Mouse (Mus musculus) left cerebral cortex, adult 2 months (tissue): ENCODE results near the gene Actn1. TPM values are rescaled to one million over a fixed set of nuclear protein-coding genes. Genes with fewer than 3 reads are reported as not detected.
A peak's percentile ranks its signal among the peaks of the same experiment; 100 is the strongest.
"Not testable (repeated sequence)": the region's sequence is repeated elsewhere in the genome, so short reads cannot be mapped to it uniquely, and the experiment has no call there.

Source experiments
- DNase-seq, 2 experiments: peaks; one replicate each; pipeline ENCODE4 v3.0.0; 2021 to 2022; ENCODE audit warnings: low spot score in 2 of 2, mixed read lengths in 1 of 2; ENCODE audit errors: extremely low spot score in 1 of 2
- H3K27ac ChIP-seq: fragments of 200-600 bp; 2 replicates; pipeline ENCODE4 v1.8.1; 2022
- H3K4me3 ChIP-seq: fragments of 200-600 bp; 2 replicates; pipeline ENCODE4 v1.8.1; 2022
- CTCF ChIP-seq: fragments of 200-600 bp; IDR thresholded peaks from 2 replicates; pipeline ENCODE4 v1.8.1; 2022; ENCODE audit warnings: antibody characterized with exemption, mild to moderate bottlenecking, moderate library complexity
- intact Hi-C: fragments of 180-260 bp; cut with DNase I; formaldehyde crosslinking; loops from one replicate; pipeline ENCODE4 v1.15.1; 2025
- long read RNA-seq, 2 experiments: library from polyadenylated mRNA; stranded (forward); transcript quantifications; one replicate each; pipeline ENCODE4 v2.0.0; 2021; ENCODE audit warnings: borderline mapping rate in 2 of 2
- total RNA-seq, 2 experiments: library from RNA; stranded (reverse); gene quantifications; 2 replicates each; pipeline ENCODE4 v1.2.3; 2021

The Actn1 gene
- total RNA-seq: 100 to 1,000 TPM; 125 to 130 TPM
- long read RNA-seq, experiment 1, transcript Actn1-202 (21 exons, 2,664 nt): major isoform, 9 of 35 reads
- long read RNA-seq, experiment 1, partial matches to known transcripts: 4 of 35 reads
- long read RNA-seq, experiment 1, other reads (novel, unspliced or antisense): 22 of 35 reads
- long read RNA-seq, experiment 2, transcript Actn1-202 (21 exons, 2,664 nt): major isoform, 8 of 38 reads
- long read RNA-seq, experiment 2, partial matches to known transcripts: 5 of 38 reads
- long read RNA-seq, experiment 2, other reads (novel, unspliced or antisense): 22 of 38 reads

GRCm38 (mm10) chr12:80260056-80260743 lies at the start of gene Actn1:
Gene Actn1 (minus strand): TSS chr12:80260371.
- H3K4me3 ChIP-seq: peak within 1 kb of the TSS; percentile 84
- H3K27ac ChIP-seq: peak within 1 kb of the TSS; percentile 87
- TF ChIP-seq CTCF: no peak; the same call in none of the 2 replicates
- intact Hi-C loops: no loop called here
- DNase-seq: peak; percentile 90 to 92

DNA sequence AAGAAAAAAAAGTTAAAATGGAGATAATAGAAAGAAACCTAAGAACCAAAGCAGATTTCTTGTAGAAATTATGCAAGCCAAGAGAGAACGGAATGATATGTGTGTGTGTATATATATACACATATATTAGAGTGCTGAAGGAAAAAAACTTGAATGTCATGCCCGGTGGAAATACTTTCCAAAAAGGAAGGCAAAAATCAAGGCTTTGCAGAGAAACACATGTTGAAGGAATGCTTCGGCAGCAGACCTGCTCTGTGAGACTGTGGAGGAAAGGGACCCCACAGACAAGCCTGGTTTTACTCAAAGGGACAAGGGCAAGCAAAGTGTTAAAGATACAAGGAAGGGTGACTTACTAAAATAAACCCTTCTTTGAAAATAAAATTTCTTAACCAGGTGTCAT lies 47.4 kb upstream of the Actn1 start:
- intact Hi-C loops: no loop called here
- DNase-seq: no peak
- Histone ChIP-seq H3K27ac (no peak overlapping the region), H3K4me3 (no peak overlapping the region)
- no peak for TF ChIP-seq CTCF

DNA sequence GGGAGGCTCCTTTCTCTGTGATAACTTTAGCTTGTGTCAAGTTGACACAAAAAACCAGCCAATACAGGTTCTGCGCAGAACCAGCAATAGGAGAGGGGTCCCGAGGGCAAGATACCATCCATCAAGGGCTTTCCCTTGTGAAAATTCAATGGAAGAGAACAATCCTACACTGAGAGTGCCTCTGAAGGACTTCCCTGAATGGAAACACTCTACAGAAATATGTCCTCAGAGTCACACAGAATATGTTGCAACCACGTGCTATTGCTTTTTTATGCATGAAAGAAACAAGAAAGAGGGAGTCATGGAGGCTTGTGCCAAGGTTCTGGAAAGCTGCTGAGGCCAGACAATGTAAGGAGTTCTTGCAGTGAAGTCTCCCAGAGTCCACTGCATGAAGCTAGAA lies 44.3 kb upstream of the Actn1 start:
- Histone ChIP-seq H3K27ac (no peak overlapping the region), H3K4me3 (no peak overlapping the region)
- intact Hi-C loops: no loop called here
- TF ChIP-seq CTCF: no peak
- DNase-seq: no peak

GRCm38 (mm10) chr12:80300833-80301456 lies 40.8 kb upstream of the Actn1 start:
- H3K27ac ChIP-seq: no peak overlapping the region
- peak in 1 of 2 experiments; percentile 18 for DNase-seq
- intact Hi-C loops: no loop called here
- H3K4me3 ChIP-seq: no peak overlapping the region
- no peak for TF ChIP-seq CTCF

GRCm38 (mm10) chr12:80298714-80299113 lies 38.5 kb upstream of the Actn1 start:
- no peak for TF ChIP-seq CTCF
- intact Hi-C loops: no loop called here
- no peak for DNase-seq
- Histone ChIP-seq H3K4me3 (no peak overlapping the region), H3K27ac (no peak overlapping the region)

GRCm38 (mm10) chr12:80291895-80292435 lies 31.8 kb upstream of the Actn1 start:
- DNase-seq: no peak
- Histone ChIP-seq H3K27ac (no peak overlapping the region), H3K4me3 (no peak overlapping the region)
- TF ChIP-seq CTCF: no peak
- intact Hi-C loops: no loop called here

GRCm38 (mm10) chr12:80290964-80291363 lies 30.8 kb upstream of the Actn1 start:
- intact Hi-C loops: no loop called here
- DNase-seq: peak in 1 of 2 experiments; percentile 14
- no peak for TF ChIP-seq CTCF
- Histone ChIP-seq H3K27ac (no peak overlapping the region), H3K4me3 (no peak overlapping the region)

GRCm38 (mm10) chr12:80290483-80290882 lies 30.3 kb upstream of the Actn1 start:
- no peak for DNase-seq
- Histone ChIP-seq H3K27ac (no peak overlapping the region), H3K4me3 (no peak overlapping the region)
- intact Hi-C loops: no loop called here
- TF ChIP-seq CTCF: no peak

- DNase-seq: no peak
- no peak overlapping the region for H3K4me3 ChIP-seq
- H3K27ac ChIP-seq: no peak overlapping the region
- intact Hi-C loops: no loop called here
- TF ChIP-seq CTCF: no peak
Measured at GRCm38 (mm10) chr12:80289722-80290121, 29.6 kb upstream of the Actn1 start.

DNA sequence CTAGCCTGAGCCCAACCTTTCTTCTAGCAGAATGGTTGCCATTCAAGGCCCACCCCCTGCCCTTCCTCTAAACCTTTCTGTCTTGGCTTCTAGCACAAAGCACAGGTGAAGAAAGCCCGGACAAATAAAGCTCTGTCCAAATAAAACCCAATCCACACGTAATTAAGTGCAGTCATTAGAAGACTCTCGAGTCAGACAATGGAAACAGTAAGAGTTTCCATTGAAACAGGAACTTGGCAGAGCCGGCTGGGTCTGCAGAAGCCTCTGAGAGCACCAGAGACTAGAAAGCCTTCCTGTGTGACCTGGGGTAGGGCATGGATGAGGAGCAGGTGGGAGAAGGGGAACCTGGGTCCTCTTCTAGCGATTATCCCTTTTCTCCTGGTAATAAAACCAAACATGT lies 25.7 kb upstream of the Actn1 start:
- intact Hi-C loops: no loop called here
- TF ChIP-seq CTCF: no peak
- no peak for DNase-seq
- H3K27ac ChIP-seq: no peak overlapping the region
- H3K4me3 ChIP-seq: no peak overlapping the region

- H3K4me3 ChIP-seq, intact Hi-C loops, H3K27ac ChIP-seq, DNase-seq: not testable (repeated sequence)
Measured at GRCm38 (mm10) chr12:80284251-80284650, 24.1 kb upstream of the Actn1 start.

DNA sequence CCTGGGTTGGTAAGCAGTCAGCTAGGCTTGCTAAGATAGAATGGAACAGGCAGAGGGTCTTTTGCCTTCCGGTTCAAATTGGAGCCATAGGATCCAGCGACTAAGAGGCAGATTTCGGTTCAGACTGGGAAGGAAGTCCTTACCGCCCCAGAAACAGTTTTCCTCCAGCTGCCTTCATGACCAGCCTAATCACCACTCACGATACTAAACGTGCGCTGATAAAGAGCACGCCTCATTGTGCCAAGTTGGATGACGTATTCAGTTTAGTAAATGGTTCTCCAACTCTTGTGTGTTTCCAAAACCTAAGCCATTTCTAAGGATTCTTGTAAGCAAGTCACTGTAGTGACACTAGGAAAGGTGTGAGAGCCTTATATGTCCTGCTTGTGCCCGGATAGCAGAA lies 18.7 kb upstream of the Actn1 start:
- no peak overlapping the region for H3K4me3 ChIP-seq
- H3K27ac ChIP-seq: no peak overlapping the region
- intact Hi-C loops: no loop called here
- no peak for TF ChIP-seq CTCF
- no peak for DNase-seq
